Mouse (Mus musculus) spleen, adult 2 months (tissue): ENCODE measurements around the gene S100g.

Experiments
- CTCF ChIP-seq: fragments of 200-500 bp; IDR thresholded peaks from 2 replicates; pipeline ENCODE4 v1.5.1; 2011; ENCODE audit warnings: mild to moderate bottlenecking, inconsistent platforms; ENCODE audit not compliant: insufficient read depth, insufficient read length, insufficient replicate concordance; ENCODE audit errors: extremely low read depth
- POLR2A ChIP-seq: fragments of 200-500 bp; IDR thresholded peaks from 2 replicates; pipeline ENCODE4 v1.6.1; 2011; ENCODE audit warnings: low read depth, low read length, inconsistent platforms

DNA sequence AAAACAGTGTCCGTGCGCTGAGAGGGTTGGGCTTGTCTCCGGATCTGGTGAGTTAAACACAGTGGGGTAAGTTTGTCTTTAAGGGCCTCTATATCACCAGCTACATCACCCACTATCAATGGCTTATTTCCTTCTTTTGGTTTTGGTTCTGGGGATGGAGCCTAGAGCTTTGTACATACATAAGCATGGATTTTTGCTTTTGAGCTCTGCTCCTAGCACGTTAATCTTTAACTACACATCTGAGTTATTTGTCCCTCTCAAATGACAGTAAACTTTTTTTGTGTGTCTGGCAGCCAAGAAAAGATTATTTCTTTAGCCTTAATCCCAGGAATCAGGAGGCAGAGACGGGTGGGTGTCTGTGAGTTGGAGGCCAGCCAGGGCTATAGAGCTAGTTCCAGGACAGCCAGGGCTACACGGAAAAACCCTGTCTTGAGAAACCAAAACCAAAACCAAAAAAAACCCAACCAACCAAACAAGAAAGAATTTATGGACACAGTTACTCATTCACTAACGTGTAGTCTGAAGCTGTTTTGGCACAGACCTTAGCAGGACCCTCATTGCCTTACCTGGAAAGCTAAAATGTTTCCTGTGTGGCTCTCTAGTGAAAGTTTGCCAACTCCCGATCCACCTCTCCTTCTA is 42.8 kb downstream of the S100g start:
- TF ChIP-seq CTCF, result no peak
- no peak for TF ChIP-seq POLR2A
